Mouse (Mus musculus) stomach, embryonic 14.5 days (tissue): ENCODE measurements around the gene Artn. TPM values are rescaled to one million over a fixed set of nuclear protein-coding genes. Genes with fewer than 3 reads are reported as not detected.

Source experiments
- ATAC-seq: fragments of 200-750 bp; cut with Nextera tagmentation; 2 replicates; pipeline ENCODE4 v1.8.0; 2017; ENCODE audit warnings: low read depth, moderate TSS enrichment; ENCODE audit not compliant: insufficient number of reproducible peaks, insufficient read depth, low FRiP score
- H3K27ac ChIP-seq: fragments of 300-500 bp; sonication (generic); 2 replicates; pipeline ENCODE4 v1.5.1; 2014; ENCODE audit warnings: mild to moderate bottlenecking, low read length, moderate library complexity, mixed read lengths
- H3K27me3 ChIP-seq: fragments of 300-500 bp; sonication (generic); 2 replicates; pipeline ENCODE4 v1.6.1; 2014; ENCODE audit warnings: low read length, control low read depth, mixed read lengths; ENCODE audit not compliant: control insufficient read depth, insufficient read depth
- H3K36me3 ChIP-seq: fragments of 300-500 bp; sonication (generic); 2 replicates; pipeline ENCODE4 v1.6.1; 2014; ENCODE audit warnings: mild to moderate bottlenecking, control low read depth, low read length, moderate library complexity, mixed read lengths; ENCODE audit not compliant: control insufficient read depth, insufficient read depth
- H3K4me1 ChIP-seq: fragments of 300-500 bp; sonication (generic); 2 replicates; pipeline ENCODE4 v1.6.1; 2014; ENCODE audit warnings: low read length, control low read depth, mixed read lengths; ENCODE audit not compliant: control insufficient read depth, insufficient read depth
- H3K4me2 ChIP-seq: fragments of 300-500 bp; sonication (generic); replicated peaks from 2 replicates; pipeline ENCODE4 v1.6.1; 2014; ENCODE audit warnings: low read depth, low read length, control low read depth
- H3K4me3 ChIP-seq: fragments of 300-500 bp; sonication (generic); 2 replicates; pipeline ENCODE4 v1.5.1; 2014; ENCODE audit warnings: low read depth, low read length, control low read depth
- H3K9ac ChIP-seq: fragments of 300-500 bp; sonication (generic); replicated peaks from 2 replicates; pipeline ENCODE4 v1.6.1; 2014; ENCODE audit warnings: low read depth, mild to moderate bottlenecking, control low read depth, low read length, moderate library complexity, mixed read lengths
- H3K9me3 ChIP-seq: fragments of 300-500 bp; sonication (generic); 2 replicates; pipeline ENCODE4 v1.6.1; 2016; ENCODE audit warnings: low read depth, low read length, control low read depth; ENCODE audit not compliant: control insufficient read depth
- WGBS: fragments of 180-500 bp; shearing (Covaris S2); extraction: QIAGEN DNeasy Blood & Tissue Kit; methylation state at CpG from one replicate; pipeline ENCODE4 v1.1.7; 2014; 5-methylcytosine and 5-hydroxymethylcytosine counted together
- polyA plus RNA-seq: library from polyadenylated mRNA; unstranded; fragments of >200 nt; fragmentation: Nextera tagmentation; extraction: Ambion mirVana; gene quantifications from 2 replicates; pipeline ENCODE4 v1.2.1, GENCODE M21; 2014

The Artn gene
- polyA plus RNA-seq, 1 experiment from 2014 or later: 5.8 TPM

DNA sequence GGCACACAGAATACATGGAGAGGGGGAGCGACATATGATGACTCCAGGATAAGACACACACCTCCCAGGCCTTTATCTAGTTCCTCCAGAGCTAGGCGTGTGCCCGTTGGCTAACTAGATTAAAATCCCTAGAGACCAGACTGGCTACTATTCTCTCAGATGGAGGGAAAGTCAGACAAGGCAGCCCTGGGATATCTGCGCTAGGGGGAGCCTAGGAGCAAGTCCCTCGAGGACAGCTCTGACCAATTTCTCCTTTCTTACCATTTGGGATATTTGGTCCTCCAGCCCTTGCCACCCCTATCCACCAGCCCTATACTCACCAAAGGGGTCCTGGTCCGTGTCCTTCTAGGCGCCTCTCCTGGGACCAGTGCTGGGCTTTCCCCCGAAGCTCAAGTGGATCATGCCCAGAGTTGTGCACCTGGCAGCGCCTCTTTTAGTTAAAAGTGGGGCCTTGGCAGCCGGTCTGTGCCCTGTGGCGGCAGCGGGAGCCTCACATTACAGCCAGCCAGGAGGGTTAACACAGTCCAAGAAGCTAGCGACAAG is 793 bp downstream of the Artn start:
- Histone ChIP-seq H3K27ac (no peak overlapping the region; the same call in 1 of the 2 replicates), H3K36me3 (no peaks in the 10 kb centered on the region; the same call in 1 of the 2 replicates), H3K27me3 (0 out of 2 replicates have a peak, but pooled peaks cover 10% of the 10 kb centered on the region), H3K9me3 (no peaks in the 10 kb centered on the region), H3K4me1 (peaks cover 23% of the 10 kb centered on the region), H3K4me3 (peak overlapping the region; percentile 40), H3K9ac (no peak overlapping the region; the same call in 1 of the 2 replicates), H3K4me2 (peak overlapping the region; percentile 86)
- ATAC-seq: peak; percentile 26; the same call in 1 of the 2 replicates
- 3% methylated on average over 13 of the region's 13 CpGs for WGBS

- 23% methylated on average over 6 of the region's 6 CpGs for WGBS
- peak overlapping the region; percentile 86 for H3K4me2 ChIP-seq
- ATAC-seq: no peak
- H3K4me3 ChIP-seq: no peak overlapping the region
- peaks cover 23% of the 10 kb centered on the region for H3K4me1 ChIP-seq
- H3K9ac ChIP-seq: no peak overlapping the region
- no peaks in the 10 kb centered on the region; the same call in 1 of the 2 replicates for H3K36me3 ChIP-seq
- H3K27me3 ChIP-seq: 0 out of 2 replicates have a peak, but pooled peaks cover 10% of the 10 kb centered on the region
- no peak overlapping the region for H3K27ac ChIP-seq
- no peaks in the 10 kb centered on the region for H3K9me3 ChIP-seq
Measured at GRCm38 (mm10) chr4:117928234-117928633, 1.3 kb downstream of the Artn start.

- Histone ChIP-seq H3K4me3 (peak overlapping the region; percentile 44), H3K27me3 (0 out of 2 replicates have a peak, but pooled peaks cover 10% of the 10 kb centered on the region)
Measured at GRCm38 (mm10) chr4:117926545-117927482, 2.7 kb downstream of the Artn start.

GRCm38 (mm10) chr4:117924916-117925315 is 4.6 kb downstream of the Artn start:
- H3K27ac ChIP-seq: no peak overlapping the region
- no peaks in the 10 kb centered on the region for H3K36me3 ChIP-seq
- WGBS: 58% methylated on average over 5 of the region's 6 CpGs
- no peak overlapping the region for H3K4me2 ChIP-seq
- H3K4me3 ChIP-seq: no peak overlapping the region
- no peak overlapping the region for H3K9ac ChIP-seq
- H3K4me1 ChIP-seq: peaks cover 23% of the 10 kb centered on the region
- 0 out of 2 replicates have a peak, but pooled peaks cover 10% of the 10 kb centered on the region for H3K27me3 ChIP-seq
- H3K9me3 ChIP-seq: no peaks in the 10 kb centered on the region
- ATAC-seq: no peak

More at GRCm38 (mm10) chr4:117926545-117927482, 2.7 kb downstream of the Artn start:
- H3K9ac ChIP-seq: peak overlapping the region; percentile 29; the same call in 1 of the 2 replicates
- H3K36me3 ChIP-seq: no peaks in the 10 kb centered on the region
- peak; percentile 20; the same call in 1 of the 2 replicates for ATAC-seq
- H3K4me2 ChIP-seq: peak overlapping the region; percentile 82
- peaks cover 23% of the 10 kb centered on the region for H3K4me1 ChIP-seq
- H3K27ac ChIP-seq: no peak overlapping the region
- H3K9me3 ChIP-seq: no peaks in the 10 kb centered on the region
- 2% methylated on average over 71 of the region's 71 CpGs for WGBS

GRCm38 (mm10) chr4:117923450-117923849 is 6.1 kb downstream of the Artn start:
- H3K36me3 ChIP-seq: no peaks in the 10 kb centered on the region
- ATAC-seq: no peak
- peaks cover 12% of the 10 kb centered on the region; the same call in 1 of the 2 replicates for H3K4me1 ChIP-seq
- H3K9ac ChIP-seq: no peak overlapping the region
- 39% methylated on average over 2 of the region's 2 CpGs for WGBS
- H3K4me3 ChIP-seq: no peak overlapping the region
- H3K27ac ChIP-seq: no peak overlapping the region
- H3K4me2 ChIP-seq: no peak overlapping the region
- no peaks in the 10 kb centered on the region for H3K9me3 ChIP-seq
- H3K27me3 ChIP-seq: 0 out of 2 replicates have a peak, but pooled peaks cover 10% of the 10 kb centered on the region

DNA sequence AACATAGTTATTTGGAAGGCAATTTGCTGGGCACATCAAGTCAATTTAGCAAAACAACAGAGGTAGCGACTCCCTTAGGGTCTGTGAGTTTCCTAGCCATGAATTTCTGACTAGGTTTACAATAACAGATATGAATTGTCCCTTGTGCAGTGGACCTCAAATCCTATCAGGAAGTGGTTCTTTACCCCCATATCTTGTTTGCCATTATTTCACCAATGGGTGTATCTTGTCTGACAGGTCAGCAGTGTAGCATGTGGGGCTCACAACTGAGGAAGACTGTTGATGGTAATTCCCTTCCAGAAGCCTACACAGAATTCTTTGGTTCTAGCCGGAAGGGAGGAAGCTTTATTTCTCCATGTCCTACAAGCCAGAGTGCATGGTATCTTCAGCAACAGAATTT is 8.2 kb downstream of the Artn start:
- Histone ChIP-seq H3K36me3 (no peaks in the 10 kb centered on the region), H3K9ac (no peak overlapping the region), H3K27ac (no peak overlapping the region), H3K4me2 (no peak overlapping the region), H3K4me3 (no peak overlapping the region), H3K4me1 (no peaks in the 10 kb centered on the region), H3K9me3 (no peaks in the 10 kb centered on the region), H3K27me3 (0 out of 2 replicates have a peak, but pooled peaks cover 3% of the 10 kb centered on the region)
- WGBS: 92% methylated on average over 2 of the region's 2 CpGs
- ATAC-seq: no peak

DNA sequence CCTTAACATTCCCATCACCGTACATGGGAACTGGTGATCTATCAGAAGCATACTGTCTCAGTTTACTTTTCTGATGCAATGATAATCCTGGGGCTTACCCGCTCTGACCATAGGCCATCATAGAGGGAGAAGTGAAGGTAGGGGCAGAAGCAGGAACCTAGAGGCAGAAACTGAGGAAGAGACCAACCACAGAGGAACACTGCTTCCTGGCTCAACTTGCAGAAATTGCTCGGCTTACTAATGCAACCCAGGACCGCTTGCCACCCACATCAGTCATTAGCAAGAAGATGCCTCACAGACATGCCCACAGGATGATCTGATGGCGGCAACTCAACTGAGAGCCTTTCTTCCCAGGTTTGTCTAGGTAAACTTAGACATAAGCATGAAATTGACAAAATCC is 10.8 kb downstream of the Artn start:
- 68% methylated on average over 5 of the region's 5 CpGs for WGBS
- peak overlapping the region; percentile 66; the same call in 1 of the 2 replicates for H3K27ac ChIP-seq
- H3K4me1 ChIP-seq: peaks cover 6% of the 10 kb centered on the region; the same call in 1 of the 2 replicates
- H3K36me3 ChIP-seq: no peaks in the 10 kb centered on the region
- ATAC-seq: no peak
- no peaks in the 10 kb centered on the region for H3K27me3 ChIP-seq
- H3K4me2 ChIP-seq: no peak overlapping the region
- H3K9ac ChIP-seq: no peak overlapping the region
- H3K9me3 ChIP-seq: no peaks in the 10 kb centered on the region
- H3K4me3 ChIP-seq: no peak overlapping the region

DNA sequence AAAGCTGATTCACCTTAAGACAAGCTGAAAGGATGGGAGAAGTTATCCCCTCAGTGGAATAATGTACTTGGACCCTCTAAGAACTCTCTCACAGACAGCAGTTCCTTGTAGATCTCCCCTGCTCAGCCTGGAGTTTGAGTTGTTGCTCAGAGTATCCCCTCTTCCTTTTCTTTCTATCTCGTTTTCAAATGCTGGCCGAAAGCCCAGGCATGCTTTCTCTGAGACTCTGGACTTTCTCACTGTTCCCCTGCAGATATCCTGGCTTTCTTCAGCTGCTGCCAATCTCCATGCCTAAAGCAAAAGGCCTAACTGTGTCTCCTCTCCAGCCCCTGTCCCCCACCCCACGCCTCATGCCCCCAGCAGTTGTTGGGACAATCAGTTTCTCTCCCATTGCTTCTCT is 11.3 kb downstream of the Artn start:
- no peak; the same call in 1 of the 2 replicates for ATAC-seq
- H3K9ac ChIP-seq: no peak overlapping the region
- H3K4me2 ChIP-seq: no peak overlapping the region
- WGBS: 41% methylated on average over 3 of the region's 3 CpGs
- H3K9me3 ChIP-seq: no peaks in the 10 kb centered on the region
- peaks cover 11% of the 10 kb centered on the region for H3K4me1 ChIP-seq
- H3K36me3 ChIP-seq: no peaks in the 10 kb centered on the region
- no peak overlapping the region for H3K4me3 ChIP-seq
- H3K27me3 ChIP-seq: no peaks in the 10 kb centered on the region
- H3K27ac ChIP-seq: peak overlapping the region; percentile 66; the same call in 1 of the 2 replicates
